Mouse (Mus musculus) heart, adult 2 months (tissue): ENCODE results near the gene Ten1.

ENCODE experiments used
- CTCF ChIP-seq: fragments of 200-600 bp; IDR thresholded peaks from 2 replicates; pipeline ENCODE4 v1.8.1; 2022; ENCODE audit warnings: antibody characterized with exemption, mild to moderate bottlenecking, moderate library complexity
- EP300 ChIP-seq: fragments of 200-500 bp; IDR thresholded peaks from 2 replicates; pipeline ENCODE4 v1.6.1; 2011; ENCODE audit warnings: low read depth, low read length, control low read depth; ENCODE audit not compliant: insufficient read depth
- POLR2A ChIP-seq: fragments of 200-500 bp; IDR thresholded peaks from 2 replicates; pipeline ENCODE4 v1.6.1; 2011; ENCODE audit warnings: mild to moderate bottlenecking, low read depth, low read length, control low read depth; ENCODE audit not compliant: insufficient read depth

GRCm38 (mm10) chr11:116206678-116207077, 8.0 kb downstream of the Ten1 start:
- no peak for TF ChIP-seq CTCF
- TF ChIP-seq POLR2A, result no peak
- TF ChIP-seq EP300, result no peak
